Mouse (Mus musculus): ENCODE measurements around the gene Tvp23b.

- TF ChIP-seq CTCF (IDR thresholded peaks at IDR 0.05; ENCODE audit: insufficient read depth, low read length) (no peak), POLR2A (IDR thresholded peaks at IDR 0.05; ENCODE audit: borderline replicate concordance, extremely low read depth, low read depth, low read length) (no peak)
Observed at GRCm38 (mm10) chr11:62883407-62883806, 4.2 kb downstream of the Tvp23b start.

All from lung, adult 2 months (tissue).